Mouse (Mus musculus) lung, embryonic 16.5 days (tissue): ENCODE measurements around the gene Sbno2. TPM values are rescaled to one million over a fixed set of nuclear protein-coding genes. Genes with fewer than 3 reads are reported as not detected.

Experiments
- ATAC-seq: fragments of 200-750 bp; cut with Nextera tagmentation; 2 replicates; pipeline ENCODE4 v1.8.0; 2017; ENCODE audit warnings: low read depth, mild to moderate bottlenecking, moderate library complexity
- H3K27ac ChIP-seq: fragments of 300-500 bp; sonication (generic); 2 replicates; pipeline ENCODE4 v1.5.1; 2014; ENCODE audit warnings: mild to moderate bottlenecking, control low read depth, low read length
- H3K27me3 ChIP-seq: fragments of 300-500 bp; sonication (generic); 2 replicates; pipeline ENCODE4 v1.6.1; 2014; ENCODE audit warnings: low read depth, low read length, mixed read lengths; ENCODE audit not compliant: control insufficient read depth, insufficient read depth
- H3K36me3 ChIP-seq: fragments of 300-500 bp; sonication (generic); 2 replicates; pipeline ENCODE4 v1.6.1; 2014; ENCODE audit warnings: low read length; ENCODE audit not compliant: control insufficient read depth, insufficient read depth
- H3K4me1 ChIP-seq: fragments of 300-500 bp; sonication (generic); replicated peaks from 2 replicates; pipeline ENCODE4 v1.6.1; 2014; ENCODE audit warnings: low read length, mixed read lengths; ENCODE audit not compliant: control insufficient read depth, insufficient read depth
- H3K4me2 ChIP-seq: fragments of 300-500 bp; sonication (generic); 2 replicates; pipeline ENCODE4 v1.6.1; 2014; ENCODE audit warnings: low read depth, low read length, control low read depth
- H3K4me3 ChIP-seq: fragments of 300-500 bp; sonication (generic); 2 replicates; pipeline ENCODE4 v1.5.1; 2014; ENCODE audit warnings: mild to moderate bottlenecking, low read length, control low read depth
- H3K9ac ChIP-seq: fragments of 300-500 bp; sonication (generic); 2 replicates; pipeline ENCODE4 v1.6.1; 2014; ENCODE audit warnings: low read length, control low read depth
- H3K9me3 ChIP-seq: fragments of 300-500 bp; sonication (generic); 2 replicates; pipeline ENCODE4 v1.6.1; 2016; ENCODE audit warnings: low read length; ENCODE audit not compliant: control insufficient read depth
- WGBS: fragments of 180-500 bp; shearing (Covaris S2); extraction: QIAGEN DNeasy Blood & Tissue Kit; methylation state at CpG from one replicate; pipeline ENCODE4 v1.1.7; 2014; 5-methylcytosine and 5-hydroxymethylcytosine counted together
- polyA plus RNA-seq: library from polyadenylated mRNA; unstranded; fragments of >200 nt; fragmentation: Nextera tagmentation; extraction: Ambion mirVana; gene quantifications from 2 replicates; pipeline ENCODE4 v1.2.1, GENCODE M21; 2015

Sbno2 gene
- polyA plus RNA-seq, 1 experiment from 2014 or later = 18.7 TPM

- Histone ChIP-seq H3K4me2 (no peak overlapping the region), H3K27ac (no peak overlapping the region), H3K4me3 (no peak overlapping the region), H3K27me3 (no peaks in the 10 kb centered on the region), H3K4me1 (peaks cover 24% of the 10 kb centered on the region), H3K36me3 (peaks cover 8% of the 10 kb centered on the region), H3K9me3 (no peaks in the 10 kb centered on the region), H3K9ac (no peak overlapping the region)
- 75% methylated on average over 17 of the region's 17 CpGs for WGBS
- ATAC-seq = no peak
Measured at GRCm38 (mm10) chr10:80030736-80031135, 74.6 kb downstream of the Sbno2 start.

GRCm38 (mm10) chr10:80030191-80030590, 75.2 kb downstream of the Sbno2 start:
- Histone ChIP-seq H3K4me1 (peaks cover 27% of the 10 kb centered on the region), H3K9ac (no peak overlapping the region), H3K4me2 (no peak overlapping the region), H3K36me3 (peaks cover 2% of the 10 kb centered on the region; the same call in 1 of the 2 replicates), H3K27me3 (no peaks in the 10 kb centered on the region), H3K27ac (no peak overlapping the region), H3K4me3 (no peak overlapping the region), H3K9me3 (no peaks in the 10 kb centered on the region)
- 83% methylated on average over 9 of the region's 9 CpGs for WGBS
- ATAC-seq = no peak

GRCm38 (mm10) chr10:80028521-80028846, 76.9 kb downstream of the Sbno2 start:
- no peaks in the 10 kb centered on the region for H3K27me3 ChIP-seq
- no peak for ATAC-seq
- no peak overlapping the region for H3K4me3 ChIP-seq
- H3K27ac ChIP-seq = no peak overlapping the region
- 0 out of 2 replicates have a peak, but pooled peaks cover 2% of the 10 kb centered on the region for H3K36me3 ChIP-seq
- WGBS = 86% methylated on average over 13 of the region's 13 CpGs
- H3K9me3 ChIP-seq = no peaks in the 10 kb centered on the region
- H3K4me1 ChIP-seq = peaks cover 19% of the 10 kb centered on the region
- no peak overlapping the region for H3K4me2 ChIP-seq
- H3K9ac ChIP-seq = no peak overlapping the region

- H3K4me2 ChIP-seq = no peak overlapping the region
- H3K4me3 ChIP-seq = no peak overlapping the region
- no peaks in the 10 kb centered on the region for H3K27me3 ChIP-seq
- WGBS = 71% methylated on average over 20 of the region's 20 CpGs
- peak; percentile 8; the same call in 1 of the 2 replicates for ATAC-seq
- no peak overlapping the region for H3K27ac ChIP-seq
- H3K36me3 ChIP-seq = 0 out of 2 replicates have a peak, but pooled peaks cover 2% of the 10 kb centered on the region
- H3K9me3 ChIP-seq = no peaks in the 10 kb centered on the region
- H3K4me1 ChIP-seq = peaks cover 13% of the 10 kb centered on the region
- H3K9ac ChIP-seq = no peak overlapping the region
Measured at GRCm38 (mm10) chr10:80027681-80028520, 77.5 kb downstream of the Sbno2 start.

- peak; percentile 22; the same call in 1 of the 2 replicates for ATAC-seq
- H3K9me3 ChIP-seq = no peaks in the 10 kb centered on the region
- H3K9ac ChIP-seq = no peak overlapping the region
- H3K4me1 ChIP-seq = peaks cover 6% of the 10 kb centered on the region; the same call in 1 of the 2 replicates
- H3K27ac ChIP-seq = no peak overlapping the region
- H3K27me3 ChIP-seq = no peaks in the 10 kb centered on the region
- WGBS = 63% methylated on average over 12 of the region's 12 CpGs
- H3K36me3 ChIP-seq = 0 out of 2 replicates have a peak, but pooled peaks cover 2% of the 10 kb centered on the region
- H3K4me3 ChIP-seq = no peak overlapping the region
- no peak overlapping the region for H3K4me2 ChIP-seq
Measured at GRCm38 (mm10) chr10:80025889-80026288, 79.5 kb downstream of the Sbno2 start.

GRCm38 (mm10) chr10:80025463-80025862, 79.9 kb downstream of the Sbno2 start:
- Histone ChIP-seq H3K4me1 (peaks cover 9% of the 10 kb centered on the region; the same call in 1 of the 2 replicates), H3K27ac (no peak overlapping the region), H3K36me3 (0 out of 2 replicates have a peak, but pooled peaks cover 2% of the 10 kb centered on the region), H3K9me3 (no peaks in the 10 kb centered on the region), H3K9ac (no peak overlapping the region), H3K27me3 (no peaks in the 10 kb centered on the region), H3K4me2 (no peak overlapping the region), H3K4me3 (no peak overlapping the region)
- ATAC-seq = no peak
- WGBS = 75% methylated on average over 10 of the region's 10 CpGs

- Histone ChIP-seq H3K9ac (no peak overlapping the region), H3K27ac (no peak overlapping the region), H3K9me3 (no peaks in the 10 kb centered on the region), H3K4me1 (peaks cover 10% of the 10 kb centered on the region; the same call in 1 of the 2 replicates), H3K36me3 (0 out of 2 replicates have a peak, but pooled peaks cover under 1% of the 10 kb centered on the region), H3K4me3 (no peak overlapping the region), H3K27me3 (no peaks in the 10 kb centered on the region), H3K4me2 (no peak overlapping the region)
- no peak for ATAC-seq
- 60% methylated on average over 4 of the region's 4 CpGs for WGBS
Measured at GRCm38 (mm10) chr10:80025044-80025347, 80.4 kb downstream of the Sbno2 start.

GRCm38 (mm10) chr10:80024229-80025043, 80.9 kb downstream of the Sbno2 start:
- H3K27ac ChIP-seq = no peak overlapping the region

GRCm38 (mm10) chr10:80023758-80024157, 81.6 kb downstream of the Sbno2 start:
- Histone ChIP-seq H3K4me1 (peaks cover 17% of the 10 kb centered on the region), H3K4me3 (no peak overlapping the region), H3K4me2 (no peak overlapping the region), H3K27ac (no peak overlapping the region), H3K36me3 (no peaks in the 10 kb centered on the region), H3K9me3 (no peaks in the 10 kb centered on the region), H3K27me3 (no peaks in the 10 kb centered on the region), H3K9ac (no peak overlapping the region)
- ATAC-seq = no peak
- WGBS = 63% methylated on average over 5 of the region's 5 CpGs

More at GRCm38 (mm10) chr10:80024229-80025043, 80.9 kb downstream of the Sbno2 start:
- WGBS = 70% methylated on average over 15 of the region's 15 CpGs
- H3K9me3 ChIP-seq = no peaks in the 10 kb centered on the region
- no peak for ATAC-seq
- H3K9ac ChIP-seq = no peak overlapping the region
- H3K4me2 ChIP-seq = no peak overlapping the region
- no peaks in the 10 kb centered on the region for H3K27me3 ChIP-seq
- H3K4me3 ChIP-seq = no peak overlapping the region
- H3K4me1 ChIP-seq = peaks cover 11% of the 10 kb centered on the region
- no peaks in the 10 kb centered on the region for H3K36me3 ChIP-seq
